Mouse (Mus musculus): Measurements from ENCODE around the gene Ret. TPM values are rescaled to one million over a fixed set of nuclear protein-coding genes. Genes with fewer than 3 reads are reported as not detected.

Gene Ret
- total and polyA plus RNA-seq, 3 experiments: not detected

- TF ChIP-seq UBTF (IDR thresholded peaks at IDR 0.05; ENCODE audit: borderline replicate concordance, insufficient read depth, low read depth, low read length): no peak
- peak; percentile 71 for TF ChIP-seq USF1 (IDR thresholded peaks at IDR 0.05; ENCODE audit: low read depth, low read length)
- Histone ChIP-seq H3K9ac (ENCODE audit: control insufficient read depth, low read depth, low read length, poor library complexity, severe bottlenecking) (no peak overlapping the region), H3K27me3 (ENCODE audit: control insufficient read depth in 1 of 2, insufficient read depth in 2 of 2, low read length in 2 of 2) (no peaks in the 10 kb centered on the region), H3K27ac (ENCODE audit: control insufficient read depth, low read depth, low read length) (no peak overlapping the region), H3K4me3 (ENCODE audit: control insufficient read depth in 1 of 2, insufficient read depth in 1 of 2, low read depth in 2 of 2, low read length in 2 of 2) (no peak overlapping the region), H3K36me3 (ENCODE audit: control insufficient read depth in 1 of 2, insufficient read depth in 2 of 2, low read length in 2 of 2) (no peaks in the 10 kb centered on the region), H3K4me1 (ENCODE audit: control insufficient read depth in 1 of 2, insufficient read depth in 2 of 2, low read length in 2 of 2) (peaks cover 0 to 5% of the 10 kb centered on the region in 2 experiments; a peak in 1 of 4 replicates), H3K79me2 (ENCODE audit: control insufficient read depth, insufficient read depth, low read length, poor library complexity) (no peaks in the 10 kb centered on the region), H3K9me3 (replicated peaks; ENCODE audit: insufficient read depth, low read length) (no peaks in the 10 kb centered on the region)
- no peak for DNase-seq (ENCODE audit: low read depth, low spot score)
These were observed 17.5 kb downstream of the Ret start for GRCm38 (mm10) chr6:118180085-118180423.

- Histone ChIP-seq H3K79me2 (ENCODE audit: control insufficient read depth, insufficient read depth, low read length, poor library complexity) (no peaks in the 10 kb centered on the region), H3K36me3 (ENCODE audit: control insufficient read depth in 1 of 2, insufficient read depth in 2 of 2, low read length in 2 of 2) (no peaks in the 10 kb centered on the region), H3K27me3 (ENCODE audit: control insufficient read depth in 1 of 2, insufficient read depth in 2 of 2, low read length in 2 of 2) (no peaks in the 10 kb centered on the region), H3K27ac (ENCODE audit: control insufficient read depth, low read depth, low read length) (no peak overlapping the region), H3K9ac (ENCODE audit: control insufficient read depth, low read depth, low read length, poor library complexity, severe bottlenecking) (no peak overlapping the region), H3K9me3 (replicated peaks; ENCODE audit: insufficient read depth, low read length) (no peaks in the 10 kb centered on the region), H3K4me3 (ENCODE audit: control insufficient read depth in 1 of 2, insufficient read depth in 1 of 2, low read depth in 2 of 2, low read length in 2 of 2) (no peak overlapping the region), H3K4me1 (ENCODE audit: control insufficient read depth in 1 of 2, insufficient read depth in 2 of 2, low read length in 2 of 2) (peaks cover 0 to 5% of the 10 kb centered on the region in 2 experiments; a peak in 1 of 4 replicates)
- DNase-seq (ENCODE audit: low read depth, low spot score): peak; percentile 85
- no peak for TF ChIP-seq MAZ (IDR thresholded peaks at IDR 0.05; ENCODE audit: low read depth, low read length)
- TF ChIP-seq TCF12 (IDR thresholded peaks at IDR 0.05; ENCODE audit: low read depth, low read length): no peak
- TF ChIP-seq MEF2A (IDR thresholded peaks at IDR 0.05; ENCODE audit: extremely low read depth, insufficient replicate concordance, low read depth, low read length, poor library complexity, severe bottlenecking): no peak
- TF ChIP-seq TBP (IDR thresholded peaks at IDR 0.05; ENCODE audit: low read depth, low read length): no peak
- TF ChIP-seq HCFC1 (IDR thresholded peaks at IDR 0.05; ENCODE audit: low read depth, low read length): 0 out of 2 replicates have a peak, but pooled peaks have one; percentile 31
- peak; percentile 92 for TF ChIP-seq RAD21 (IDR thresholded peaks at IDR 0.05; ENCODE audit: low read depth, low read length)
- no peak for TF ChIP-seq ZKSCAN1 (IDR thresholded peaks at IDR 0.05; ENCODE audit: low read depth, low read length)
- no peak for TF ChIP-seq TAL1 (IDR thresholded peaks at IDR 0.05; ENCODE audit: low read length)
- TF ChIP-seq BHLHE40 (IDR thresholded peaks at IDR 0.05; ENCODE audit: borderline replicate concordance, low read depth, low read length): no peak
- TF ChIP-seq NELFE (IDR thresholded peaks at IDR 0.05; ENCODE audit: low read depth, low read length): no peak
- TF ChIP-seq ZC3H11A (IDR thresholded peaks at IDR 0.05; ENCODE audit: low read depth, low read length): peak; percentile 69
- TF ChIP-seq USF1 (IDR thresholded peaks at IDR 0.05; ENCODE audit: low read depth, low read length): peak; percentile 36; the same call in 1 of the 2 replicates
- TF ChIP-seq MAX (IDR thresholded peaks at IDR 0.05; ENCODE audit: low read length): peak; percentile 54; the same call in 1 of the 2 replicates
- no peak for TF ChIP-seq ELF1 (IDR thresholded peaks at IDR 0.05; ENCODE audit: low read depth, low read length)
- peak; percentile 91 to 97 (median 92) for TF ChIP-seq CTCF (IDR thresholded peaks at IDR 0.05 in 2 of 3, conservative IDR thresholded peaks at IDR 0.05 in 1 of 3; ENCODE audit: control insufficient read depth in 1 of 3, insufficient read depth in 1 of 3, low read depth in 2 of 3, low read length in 3 of 3, poor library complexity in 1 of 3, severe bottlenecking in 1 of 3)
- TF ChIP-seq SMC3 (IDR thresholded peaks at IDR 0.05; ENCODE audit: low read depth, low read length): peak; percentile 83
- TF ChIP-seq ETS1 (IDR thresholded peaks at IDR 0.05; ENCODE audit: low read depth, low read length): no peak
- TF ChIP-seq MYC (IDR thresholded peaks at IDR 0.05; ENCODE audit: low read depth, low read length): 0 out of 2 replicates have a peak, but pooled peaks have one; percentile 39
- TF ChIP-seq POLR2AphosphoS5 (IDR thresholded peaks at IDR 0.05; ENCODE audit: borderline replicate concordance, low read depth, low read length): no peak
- TF ChIP-seq ZMIZ1 (IDR thresholded peaks at IDR 0.05; ENCODE audit: low read depth, low read length): no peak
These were observed 18.0 kb downstream of the Ret start for GRCm38 (mm10) chr6:118179316-118180084.
